Mouse (Mus musculus): ENCODE results near the gene Fbxw9.

Fbxw9 gene

DNA sequence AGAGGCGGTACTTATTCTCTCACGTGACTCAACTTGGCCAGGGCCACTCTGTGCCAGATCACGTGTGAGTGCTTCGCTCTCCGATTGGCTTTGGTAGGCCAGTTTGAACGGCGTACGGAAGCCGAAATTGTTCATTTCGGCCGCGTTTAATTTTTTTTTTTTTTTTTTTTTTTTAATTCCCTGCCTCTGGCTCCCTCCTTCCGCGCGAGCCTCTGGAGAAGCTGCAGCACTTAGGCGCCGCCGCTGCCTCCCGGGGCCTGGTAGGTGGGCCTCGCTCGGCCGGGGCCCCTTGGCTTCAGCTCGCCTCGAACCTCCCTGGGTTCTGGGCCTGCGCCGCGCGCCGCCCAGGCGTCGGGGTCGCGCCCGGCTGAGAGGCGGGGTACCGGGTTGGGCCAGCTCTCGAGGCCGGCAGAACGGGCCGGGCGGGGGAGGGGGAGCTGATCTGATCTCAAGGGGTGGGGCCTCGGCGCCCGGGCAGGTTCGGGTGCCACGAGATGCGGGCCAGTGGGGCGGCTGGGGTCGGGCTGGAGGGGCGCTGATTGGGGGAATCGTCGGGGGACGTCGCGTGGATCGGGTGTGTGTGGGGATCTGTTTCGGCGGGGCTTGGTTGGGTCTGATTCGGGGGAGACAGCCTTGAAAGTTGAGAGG lies 23.0 kb upstream of the Fbxw9 start, which contains the start of gene Tnpo2:
Gene Tnpo2, plus strand, starts transcription at position 198 of the 648 bp plus-strand sequence.
- in situ Hi-C loops (cut with MboI, MseI) = no loop called here

DNA sequence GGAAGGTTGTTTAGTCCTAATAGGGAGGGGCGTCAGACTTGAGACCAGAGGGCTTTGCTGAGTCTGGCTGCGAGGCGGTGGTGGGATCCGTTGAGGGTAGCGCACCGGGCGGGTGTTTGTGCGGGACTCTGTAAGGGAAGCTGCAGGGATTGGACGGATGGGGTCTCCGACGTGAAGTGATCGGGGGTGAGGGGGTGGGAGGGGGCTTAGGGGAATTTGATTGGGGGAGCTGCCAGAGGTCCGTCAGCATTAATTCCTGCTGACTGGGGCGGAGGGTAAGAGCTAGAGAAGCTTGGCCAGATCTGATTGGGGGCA lies 22.5 kb upstream of the Fbxw9 start:
- in situ Hi-C loops (cut with MboI, MseI) = no loop called here

DNA sequence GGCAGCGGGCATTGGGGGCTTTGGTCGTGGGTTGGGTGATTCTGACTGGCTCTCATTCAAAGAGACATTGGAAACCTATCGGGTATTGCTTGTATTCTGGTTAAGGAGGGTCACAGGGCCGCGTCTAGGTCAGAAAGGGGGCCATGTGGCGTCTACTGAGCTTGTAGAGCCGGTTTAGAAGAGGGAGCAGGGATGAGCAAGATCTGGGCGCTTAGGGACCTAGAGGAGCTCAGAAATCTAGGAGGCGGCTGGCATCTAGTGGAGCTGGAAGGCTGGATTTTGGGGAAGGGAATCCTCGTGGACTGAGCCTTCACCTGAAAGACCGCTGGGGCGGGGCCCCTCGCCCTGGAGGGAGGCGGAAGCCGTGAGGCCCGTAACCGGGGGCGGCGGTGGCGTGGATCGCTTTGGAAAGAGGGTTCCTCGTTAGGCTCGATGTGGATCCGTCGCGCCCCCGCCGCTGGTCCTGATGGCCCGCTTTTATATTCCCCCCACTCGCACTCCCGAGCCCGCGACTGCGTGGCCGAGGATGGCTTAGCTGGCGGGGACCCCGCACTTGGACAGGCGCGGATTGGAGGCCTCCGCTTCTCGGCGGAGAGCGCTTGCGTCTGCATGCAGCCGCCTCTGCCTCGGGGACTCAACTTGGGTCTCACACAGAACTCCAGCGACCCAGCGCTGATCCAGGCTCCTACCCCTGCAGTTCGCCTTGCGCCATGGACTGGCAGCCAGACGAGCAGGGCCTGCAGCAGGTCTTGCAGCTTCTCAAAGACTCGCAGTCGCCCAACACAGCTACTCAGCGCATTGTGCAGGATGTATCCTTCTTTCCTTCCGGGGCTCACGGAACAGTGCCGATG lies 21.9 kb upstream of the Fbxw9 start:
- in situ Hi-C loops (cut with MboI, MseI) = no loop called here

DNA sequence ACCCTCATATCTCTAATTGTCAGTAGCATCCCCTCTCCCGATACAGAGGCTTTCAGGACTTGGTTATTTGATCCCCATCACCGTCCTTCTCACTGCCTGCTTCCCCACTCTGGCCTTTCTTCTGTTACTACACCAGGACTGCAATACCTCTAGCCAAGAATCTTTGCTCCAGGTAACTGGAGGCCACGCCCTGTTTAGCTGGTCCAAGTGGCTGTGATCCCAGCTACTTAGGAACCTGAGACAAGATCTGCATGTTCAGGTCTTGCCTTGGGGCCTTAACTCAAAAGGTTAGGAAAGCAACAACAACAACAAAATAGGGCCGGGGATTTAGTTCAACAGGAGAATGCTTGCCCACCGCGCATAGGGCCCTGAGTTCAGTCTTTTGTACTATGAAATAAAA lies 16.2 kb upstream of the Fbxw9 start:
- in situ Hi-C loops (cut with MboI, MseI) = no loop called here

- in situ Hi-C loops (cut with MboI, MseI) = loop anchor here in 1 of 2 experiments (25.0 kb wide), 2 partner anchors 820 to 1370 kb away; partner anchors contain the start of genes D8Ertd738e, Pkn1 and Zswim4
Observed at GRCm38 (mm10) chr8:85057367-85057766, 2.5 kb upstream of the Fbxw9 start.

DNA sequence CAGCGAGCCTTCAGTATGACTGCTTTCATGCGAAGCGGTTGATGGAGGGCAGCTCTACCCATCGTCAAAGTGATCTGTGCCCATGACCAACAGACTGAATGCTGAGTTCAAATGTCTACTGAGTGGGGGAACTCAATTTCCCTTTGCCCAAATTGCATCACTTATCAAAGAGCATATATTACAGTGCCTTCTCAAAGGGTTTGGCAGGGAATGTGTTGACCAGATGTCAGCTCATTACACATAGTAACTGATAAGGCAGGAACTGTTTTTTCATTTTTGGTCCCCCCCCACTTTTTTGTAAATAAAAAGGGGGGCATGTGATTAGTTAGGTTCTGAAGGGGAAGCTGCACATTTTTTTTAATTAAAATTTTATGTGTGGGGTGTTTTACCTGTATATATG lies 2.7 kb downstream of the Fbxw9 start:
- in situ Hi-C loops (cut with MboI, MseI) = loop anchor here in 1 of 2 experiments (25.0 kb wide), 2 partner anchors 825 to 1375 kb away; partner anchors contain the start of genes D8Ertd738e, Pkn1 and Zswim4

GRCm38 (mm10) chr8:85065213-85065612 lies 5.4 kb downstream of the Fbxw9 start:
- in situ Hi-C loops (cut with MboI, MseI) = loop anchor here in 1 of 2 experiments (25.0 kb wide), 2 partner anchors 828 to 1378 kb away; partner anchors contain the start of genes D8Ertd738e, Pkn1 and Zswim4

DNA sequence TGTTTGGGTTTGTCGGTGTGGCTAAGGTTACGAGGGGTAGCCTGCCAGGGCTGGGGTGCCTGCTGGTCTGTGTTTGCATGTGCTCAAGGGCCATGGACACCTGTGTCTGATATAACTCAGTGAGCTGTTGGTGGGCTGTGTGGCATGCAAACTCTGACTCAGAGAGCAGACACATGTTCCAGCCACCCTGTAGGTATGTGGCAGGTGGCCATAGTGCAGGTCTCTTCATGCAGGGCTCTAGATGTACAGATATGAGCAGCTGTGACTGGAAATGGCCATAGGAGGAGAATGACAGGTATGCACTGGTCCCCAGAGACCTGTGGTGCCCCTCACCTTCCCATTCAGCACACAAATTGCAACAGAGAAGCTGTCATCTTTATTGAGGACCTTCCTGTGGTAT lies 7.3 kb downstream of the Fbxw9 start:
- in situ Hi-C loops (cut with MboI, MseI) = loop anchor here in 1 of 2 experiments (25.0 kb wide), 2 partner anchors 830 to 1380 kb away; partner anchors contain the start of genes D8Ertd738e, Pkn1 and Zswim4

- in situ Hi-C loops (cut with MboI, MseI) = loop anchor here in 1 of 2 experiments (25.0 kb wide), 2 partner anchors 831 to 1381 kb away; partner anchors contain the start of genes D8Ertd738e, Pkn1 and Zswim4
Observed at GRCm38 (mm10) chr8:85067982-85068381, 8.1 kb downstream of the Fbxw9 start, which contains the start of gene Gm5741. Gene Gm5741 (minus strand): TSS chr8:85067982.

GRCm38 (mm10) chr8:85071041-85071440 lies 11.2 kb downstream of the Fbxw9 start:
- in situ Hi-C loops (cut with MboI, MseI) = loop anchor here in 1 of 2 experiments (25.0 kb wide), 2 partner anchors 834 to 1384 kb away; partner anchors contain the start of genes D8Ertd738e, Pkn1 and Zswim4

- in situ Hi-C loops (cut with MboI, MseI) = loop anchor here in 1 of 2 experiments (25.0 kb wide), 2 partner anchors 834 to 1384 kb away; partner anchors contain the start of genes D8Ertd738e, Pkn1 and Zswim4
Observed at GRCm38 (mm10) chr8:85071514-85072281, 11.8 kb downstream of the Fbxw9 start, which contains the start of gene Dhps. Gene Dhps (plus strand): TSS chr8:85071757.

GRCm38 (mm10) chr8:85072364-85072929 lies 12.6 kb downstream of the Fbxw9 start:
- in situ Hi-C loops (cut with MboI, MseI) = loop anchor here in 1 of 2 experiments (25.0 kb wide), 2 partner anchors 835 to 1385 kb away; partner anchors contain the start of genes D8Ertd738e, Pkn1 and Zswim4

GRCm38 (mm10) chr8:85073041-85073612 lies 13.3 kb downstream of the Fbxw9 start:
- in situ Hi-C loops (cut with MboI, MseI) = loop anchor here in 1 of 2 experiments (25.0 kb wide), 2 partner anchors 836 to 1386 kb away; partner anchors contain the start of genes D8Ertd738e, Pkn1 and Zswim4

DNA sequence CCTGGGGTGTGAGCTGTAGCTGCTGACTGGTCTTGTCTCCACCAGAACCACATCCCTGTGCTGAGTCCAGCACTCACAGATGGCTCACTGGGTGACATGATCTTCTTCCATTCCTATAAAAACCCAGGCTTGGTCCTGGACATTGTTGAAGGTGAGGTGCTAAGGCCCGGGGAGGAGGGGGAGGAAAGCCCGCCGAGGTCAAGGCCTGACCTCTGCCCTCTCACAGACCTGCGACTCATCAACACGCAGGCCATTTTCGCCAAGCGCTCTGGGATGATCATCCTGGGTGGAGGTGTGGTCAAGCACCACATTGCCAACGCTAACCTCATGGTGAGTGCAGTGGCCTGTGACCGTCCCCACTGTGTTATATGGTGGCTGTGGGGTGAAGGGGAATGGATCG lies 14.3 kb downstream of the Fbxw9 start:
- in situ Hi-C loops (cut with MboI, MseI) = loop anchor here in 1 of 2 experiments (25.0 kb wide), 2 partner anchors 837 to 1387 kb away; partner anchors contain the start of genes D8Ertd738e, Pkn1 and Zswim4

GRCm38 (mm10) chr8:85074617-85075016 lies 14.8 kb downstream of the Fbxw9 start:
- in situ Hi-C loops (cut with MboI, MseI) = loop anchor here (5.0 to 25.0 kb wide), 4 partner anchors 97 to 1387 kb away; partner anchors contain the start of genes D8Ertd738e (in 1 of the 2), Junb (in 1 of the 2), Pkn1 (in 1 of the 2) and Zswim4 (in 1 of the 2)

- in situ Hi-C loops (cut with MboI, MseI) = loop anchor here (5.0 to 25.0 kb wide), 2 partner anchors 99 to 461 kb away; partner anchors contain the start of gene Junb (in 1 of the 2)
Observed at GRCm38 (mm10) chr8:85076001-85076400, 16.1 kb downstream of the Fbxw9 start.

DNA sequence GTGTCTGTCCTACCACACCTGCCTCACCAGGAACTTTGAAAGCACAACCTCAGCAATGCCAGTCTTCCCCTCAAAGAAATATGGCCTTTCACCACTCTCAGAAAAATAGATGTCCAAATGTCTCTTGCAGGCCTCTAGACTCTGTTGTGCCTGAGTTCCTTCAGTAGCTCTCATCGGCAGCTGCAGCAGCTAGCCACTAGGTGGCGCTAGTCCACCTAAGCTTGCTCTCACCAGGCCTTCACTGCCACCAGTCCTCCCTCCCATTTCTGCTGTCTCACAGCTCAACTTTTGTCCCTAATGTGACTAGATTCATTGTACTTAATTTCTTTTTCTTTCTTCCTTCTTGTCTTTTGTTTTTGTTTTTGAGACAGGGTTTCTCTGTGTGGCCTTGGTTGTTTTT lies 17.1 kb downstream of the Fbxw9 start:
- in situ Hi-C loops (cut with MboI, MseI) = loop anchor here (5.0 to 25.0 kb wide), 2 partner anchors 100 to 460 kb away; partner anchors contain the start of gene Junb (in 1 of the 2)

- in situ Hi-C loops (cut with MboI, MseI) = loop anchor here in 1 of 2 experiments (25.0 kb wide), 1 partner anchor 457 kb away; no protein-coding TSS in a partner anchor
Observed at GRCm38 (mm10) chr8:85080214-85080531, 20.3 kb downstream of the Fbxw9 start.

GRCm38 (mm10) chr8:85080532-85081215 lies 20.8 kb downstream of the Fbxw9 start, which contains the start of gene Wdr83os:
Gene Wdr83os (plus strand): TSS chr8:85080740.
- in situ Hi-C loops (cut with MboI, MseI) = loop anchor here in 1 of 2 experiments (25.0 kb wide), 1 partner anchor 457 kb away; no protein-coding TSS in a partner anchor

All from T-helper 17 cell (primary cell).